Mouse (Mus musculus): ENCODE measurements around the gene Nxnl2. TPM values are rescaled to one million over a fixed set of nuclear protein-coding genes. Genes with fewer than 3 reads are reported as not detected.
A peak's percentile ranks its signal among the peaks of the same experiment; 100 is the strongest.
"Not testable (repeated sequence)": the region's sequence is repeated elsewhere in the genome, so short reads cannot be mapped to it uniquely, and the experiment has no call there.

Gene Nxnl2
- polyA plus RNA-seq, 1 experiment = not detected

DNA sequence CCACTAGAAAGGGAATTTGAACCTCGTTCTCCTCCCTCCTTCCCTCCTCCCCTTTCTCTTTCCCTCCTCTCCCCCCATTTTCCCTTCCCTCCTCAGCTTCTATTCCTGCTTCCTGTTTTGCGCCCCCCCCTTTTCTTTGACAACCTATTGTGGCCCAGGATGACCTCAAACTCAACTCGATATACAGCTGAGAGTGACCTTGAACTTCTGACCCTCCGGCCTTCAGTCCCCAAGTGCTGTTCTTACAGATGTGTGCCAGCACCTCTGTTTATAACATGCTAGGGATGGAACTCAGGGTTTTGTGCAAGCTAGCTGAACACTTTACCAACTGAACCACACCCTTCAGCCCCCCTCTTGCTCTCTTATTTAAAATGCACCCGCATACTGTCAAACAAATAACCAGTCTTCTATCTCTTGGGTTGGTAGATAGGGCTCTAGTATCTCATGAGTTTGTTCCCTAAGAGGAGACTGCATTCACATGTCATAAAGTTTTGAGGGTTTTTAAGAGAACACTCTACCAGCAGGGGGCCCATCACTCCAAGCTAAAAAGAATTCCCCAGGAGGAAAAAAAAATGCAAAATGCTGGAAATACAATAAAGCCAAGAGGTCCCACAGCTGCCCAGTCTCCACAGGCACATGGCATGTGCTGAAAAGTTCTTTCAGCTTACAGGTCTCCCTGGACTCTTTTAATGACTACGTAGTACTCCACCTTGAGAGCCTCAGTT, 20.8 kb downstream of the Nxnl2 start:
- no peaks in the 10 kb centered on the region for H3K79me2 ChIP-seq (ENCODE audit: control insufficient read depth, insufficient read depth)
- H3ac ChIP-seq (ENCODE audit: control insufficient read depth, insufficient read length) = no peak overlapping the region
- no peaks in the 10 kb centered on the region for H3K27me3 ChIP-seq (ENCODE audit: control insufficient read depth, insufficient read depth, insufficient read length)
- no peak overlapping the region for H3K4me2 ChIP-seq (ENCODE audit: low read depth)
- H3K4me3 ChIP-seq = no peak overlapping the region
- no peaks in the 10 kb centered on the region for H3K36me3 ChIP-seq (ENCODE audit: control insufficient read depth, insufficient read depth)
- TF ChIP-seq POLR2AphosphoS2 (IDR thresholded peaks at IDR 0.05; ENCODE audit: insufficient read length, low read depth) = no peak
- no peak for TF ChIP-seq REST (IDR thresholded peaks at IDR 0.05; ENCODE audit: insufficient read depth, insufficient read length)
- TF ChIP-seq USF1 (IDR thresholded peaks at IDR 0.05; ENCODE audit: low read depth) = no peak
- no peak for TF ChIP-seq CEBPB (IDR thresholded peaks at IDR 0.05; ENCODE audit: insufficient read depth, poor library complexity, severe bottlenecking)
- TF ChIP-seq MYOD1 (IDR thresholded peaks at IDR 0.05; ENCODE audit: control insufficient read depth in 1 of 3, insufficient read length in 2 of 3, low read depth in 2 of 3) = no peak
- TF ChIP-seq E2F4 (IDR thresholded peaks at IDR 0.05; ENCODE audit: insufficient read depth) = no peak
- no peak for TF ChIP-seq MAX (IDR thresholded peaks at IDR 0.05; ENCODE audit: low read depth)
- no peak for TF ChIP-seq MYOG (IDR thresholded peaks at IDR 0.05; ENCODE audit: control insufficient read depth in 1 of 3, insufficient read depth in 1 of 3, insufficient read length in 2 of 3, low read depth in 2 of 3)
- TF ChIP-seq POLR2A (IDR thresholded peaks at IDR 0.05; ENCODE audit: insufficient read length, low read depth) = no peak
- no peak for TF ChIP-seq SRF (IDR thresholded peaks at IDR 0.05; ENCODE audit: control insufficient read depth, insufficient read length, low read depth)
- TF ChIP-seq TCF3 (IDR thresholded peaks at IDR 0.05; ENCODE audit: insufficient read length, low read depth) = no peak
- no peak for TF ChIP-seq TCF12 (IDR thresholded peaks at IDR 0.05; ENCODE audit: insufficient read depth, poor library complexity, severe bottlenecking)

DNA sequence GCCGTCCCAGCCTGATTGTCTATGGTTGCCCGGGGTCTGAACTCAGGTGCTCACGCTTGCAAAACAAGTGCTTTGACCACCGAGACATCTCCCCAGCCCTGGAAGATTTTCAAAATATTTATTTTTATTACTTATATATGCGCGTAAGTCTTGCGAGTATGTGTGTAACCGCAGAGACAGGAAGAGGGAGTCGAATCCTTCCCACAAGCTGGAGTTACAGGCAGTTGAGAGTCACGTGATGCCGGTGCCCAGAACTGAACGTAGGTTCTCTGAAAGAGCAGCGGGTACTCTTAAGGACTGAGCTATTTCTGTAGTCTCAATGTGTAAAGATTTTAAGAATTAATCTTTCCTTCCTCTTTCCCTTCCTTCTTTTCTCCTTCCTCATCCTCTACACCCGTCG, 23.1 kb downstream of the Nxnl2 start:
- Histone ChIP-seq H3K4me3 (no peak overlapping the region), H3K27me3 (ENCODE audit: control insufficient read depth, insufficient read depth, insufficient read length) (no peaks in the 10 kb centered on the region), H3K79me2 (ENCODE audit: control insufficient read depth, insufficient read depth) (no peaks in the 10 kb centered on the region), H3ac (ENCODE audit: control insufficient read depth, insufficient read length) (no peak overlapping the region), H3K36me3 (ENCODE audit: control insufficient read depth, insufficient read depth) (no peaks in the 10 kb centered on the region), H3K4me2 (ENCODE audit: low read depth) (no peak overlapping the region)
- TF ChIP-seq MYOD1 (IDR thresholded peaks at IDR 0.05; ENCODE audit: control insufficient read depth in 1 of 3, insufficient read length in 2 of 3, low read depth in 2 of 3) (no peak), POLR2A (IDR thresholded peaks at IDR 0.05; ENCODE audit: insufficient read length, low read depth) (no peak), CEBPB (IDR thresholded peaks at IDR 0.05; ENCODE audit: insufficient read depth, poor library complexity, severe bottlenecking) (no peak), MAX (IDR thresholded peaks at IDR 0.05; ENCODE audit: low read depth) (no peak), SRF (IDR thresholded peaks at IDR 0.05; ENCODE audit: control insufficient read depth, insufficient read length, low read depth) (no peak), TCF3 (IDR thresholded peaks at IDR 0.05; ENCODE audit: insufficient read length, low read depth) (no peak), MYOG (IDR thresholded peaks at IDR 0.05; ENCODE audit: control insufficient read depth in 1 of 3, insufficient read depth in 1 of 3, insufficient read length in 2 of 3, low read depth in 2 of 3) (no peak), POLR2AphosphoS2 (IDR thresholded peaks at IDR 0.05; ENCODE audit: insufficient read length, low read depth) (no peak), TCF12 (IDR thresholded peaks at IDR 0.05; ENCODE audit: insufficient read depth, poor library complexity, severe bottlenecking) (no peak), E2F4 (IDR thresholded peaks at IDR 0.05; ENCODE audit: insufficient read depth) (no peak), USF1 (IDR thresholded peaks at IDR 0.05; ENCODE audit: low read depth) (no peak), REST (IDR thresholded peaks at IDR 0.05; ENCODE audit: insufficient read depth, insufficient read length) (no peak)

DNA sequence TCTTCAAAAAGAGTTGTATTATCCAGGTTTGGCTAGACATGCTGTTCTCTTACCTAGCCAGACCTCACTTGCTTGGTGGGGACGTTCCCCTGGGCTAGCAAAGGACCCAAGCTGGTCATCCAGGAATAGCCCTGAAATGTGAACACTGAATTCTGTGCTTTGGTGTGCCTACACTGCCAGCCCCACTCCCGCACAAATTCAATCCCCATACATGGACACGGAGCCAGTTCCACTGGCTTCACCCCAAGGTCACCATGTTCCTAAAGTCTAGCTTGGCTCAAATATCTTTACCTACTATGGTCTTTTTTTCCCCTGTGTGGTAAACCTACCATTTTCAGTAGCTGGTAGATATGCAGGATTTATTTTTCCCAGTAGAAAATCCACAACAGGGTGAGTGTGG, 26.9 kb downstream of the Nxnl2 start:
- Histone ChIP-seq H3K4me3 (no peak overlapping the region), H3K27me3 (ENCODE audit: control insufficient read depth, insufficient read depth, insufficient read length) (no peaks in the 10 kb centered on the region), H3K4me2 (ENCODE audit: low read depth) (peak overlapping the region; percentile 60), H3K79me2 (ENCODE audit: control insufficient read depth, insufficient read depth) (no peaks in the 10 kb centered on the region), H3ac (ENCODE audit: control insufficient read depth, insufficient read length) (no peak overlapping the region), H3K36me3 (ENCODE audit: control insufficient read depth, insufficient read depth) (no peaks in the 10 kb centered on the region)
- no peak for TF ChIP-seq TCF3 (IDR thresholded peaks at IDR 0.05; ENCODE audit: insufficient read length, low read depth)
- no peak for TF ChIP-seq MYOG (IDR thresholded peaks at IDR 0.05; ENCODE audit: control insufficient read depth in 1 of 3, insufficient read depth in 1 of 3, insufficient read length in 2 of 3, low read depth in 2 of 3)
- TF ChIP-seq TCF12 (IDR thresholded peaks at IDR 0.05; ENCODE audit: insufficient read depth, poor library complexity, severe bottlenecking) = no peak
- TF ChIP-seq SRF (IDR thresholded peaks at IDR 0.05; ENCODE audit: control insufficient read depth, insufficient read length, low read depth) = peak; percentile 27

DNA sequence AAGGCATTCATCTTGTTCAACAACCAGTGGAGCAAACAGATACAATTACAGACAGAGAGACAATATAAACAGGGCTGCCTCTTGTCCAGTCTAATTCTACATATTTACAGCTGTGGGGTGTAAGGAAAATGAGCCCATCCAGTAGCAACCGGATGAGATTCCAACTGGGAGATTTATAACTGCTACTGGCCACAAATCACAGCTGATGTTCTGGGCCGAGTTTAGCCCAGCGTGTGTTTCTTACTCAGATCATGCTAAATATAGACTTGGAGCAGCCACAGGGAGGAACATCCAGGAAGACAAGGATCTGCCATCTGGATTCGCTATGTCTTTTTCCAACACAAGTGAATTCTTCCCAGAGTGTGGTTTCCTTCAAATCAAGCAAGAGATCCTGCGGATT, 27.4 kb downstream of the Nxnl2 start:
- TF ChIP-seq MYOG (IDR thresholded peaks at IDR 0.05; ENCODE audit: control insufficient read depth in 1 of 3, insufficient read depth in 1 of 3, insufficient read length in 2 of 3, low read depth in 2 of 3) = peak in 2 of 3 experiments; percentile 30 to 73
- peak; percentile 39; the same call in 1 of the 2 replicates for TF ChIP-seq CEBPB (IDR thresholded peaks at IDR 0.05; ENCODE audit: insufficient read depth, poor library complexity, severe bottlenecking)
- no peak for TF ChIP-seq E2F4 (IDR thresholded peaks at IDR 0.05; ENCODE audit: insufficient read depth)
- TF ChIP-seq SRF (IDR thresholded peaks at IDR 0.05; ENCODE audit: control insufficient read depth, insufficient read length, low read depth) = peak; percentile 52
- TF ChIP-seq USF1 (IDR thresholded peaks at IDR 0.05; ENCODE audit: low read depth) = no peak
- no peak for TF ChIP-seq REST (IDR thresholded peaks at IDR 0.05; ENCODE audit: insufficient read depth, insufficient read length)
- no peak for TF ChIP-seq TCF3 (IDR thresholded peaks at IDR 0.05; ENCODE audit: insufficient read length, low read depth)
- TF ChIP-seq MAX (IDR thresholded peaks at IDR 0.05; ENCODE audit: low read depth) = no peak
- TF ChIP-seq TCF12 (IDR thresholded peaks at IDR 0.05; ENCODE audit: insufficient read depth, poor library complexity, severe bottlenecking) = peak; percentile 72
- TF ChIP-seq POLR2A (IDR thresholded peaks at IDR 0.05; ENCODE audit: insufficient read length, low read depth) = no peak
- TF ChIP-seq POLR2AphosphoS2 (IDR thresholded peaks at IDR 0.05; ENCODE audit: insufficient read length, low read depth) = no peak
- peak in 1 of 3 experiments; percentile 69 for TF ChIP-seq MYOD1 (IDR thresholded peaks at IDR 0.05; ENCODE audit: control insufficient read depth in 1 of 3, insufficient read length in 2 of 3, low read depth in 2 of 3)
- Histone ChIP-seq H3K36me3 (ENCODE audit: control insufficient read depth, insufficient read depth) (no peaks in the 10 kb centered on the region), H3K27me3 (ENCODE audit: control insufficient read depth, insufficient read depth, insufficient read length) (no peaks in the 10 kb centered on the region)

DNA sequence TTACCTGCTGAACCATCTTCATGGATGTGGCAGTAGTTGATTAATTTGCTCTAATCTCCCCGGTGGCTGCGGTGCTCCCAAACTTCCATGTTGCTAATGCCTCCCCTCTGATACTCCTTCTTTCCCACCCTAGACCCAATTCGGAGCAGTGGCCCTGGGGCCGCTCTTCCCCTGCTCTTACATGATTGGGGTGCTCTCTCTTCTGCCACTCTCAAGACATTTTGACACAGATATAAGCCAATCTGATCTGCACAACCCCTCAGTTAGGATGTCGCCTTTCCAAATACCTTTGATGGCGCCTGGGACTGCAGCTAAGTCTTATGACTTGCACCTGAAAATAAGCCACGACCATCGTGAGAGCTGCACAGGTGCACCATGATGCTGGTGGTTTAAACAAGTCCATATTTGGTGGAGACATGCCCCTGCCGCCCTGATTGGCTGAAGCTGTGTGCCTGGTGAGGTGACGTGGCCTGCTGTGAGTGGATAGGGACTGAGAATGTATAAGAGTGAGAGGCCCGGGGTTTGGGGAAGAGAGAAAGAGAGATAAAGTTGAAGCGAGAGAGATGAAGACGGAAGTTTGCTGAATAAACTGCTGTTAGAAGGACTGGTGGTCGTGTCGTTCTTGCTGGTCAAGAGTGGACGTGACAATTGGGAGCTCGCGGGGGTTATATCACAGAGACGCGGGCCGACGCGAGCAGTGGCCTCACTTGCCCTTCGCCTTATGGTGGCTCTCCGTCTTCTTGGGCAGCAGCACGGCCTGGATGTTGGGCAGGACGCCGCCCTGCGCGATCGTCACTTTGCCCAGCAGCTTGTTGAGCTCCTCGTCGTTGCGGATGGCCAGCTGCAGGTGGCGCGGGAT, 31.4 kb downstream of the Nxnl2 start:
- H3K27me3 ChIP-seq (ENCODE audit: control insufficient read depth, insufficient read depth, insufficient read length); H3K4me2 ChIP-seq (ENCODE audit: low read depth); H3K36me3 ChIP-seq (ENCODE audit: control insufficient read depth, insufficient read depth); H3K79me2 ChIP-seq (ENCODE audit: control insufficient read depth, insufficient read depth); H3K4me3 ChIP-seq; H3ac ChIP-seq (ENCODE audit: control insufficient read depth, insufficient read length): not testable (repeated sequence)

More for the DNA sequence above, 27.4 kb downstream of the Nxnl2 start:
- H3K4me2 ChIP-seq (ENCODE audit: low read depth) = peak overlapping the region; percentile 60
- no peak overlapping the region for H3K4me3 ChIP-seq
- H3ac ChIP-seq (ENCODE audit: control insufficient read depth, insufficient read length) = no peak overlapping the region
- H3K79me2 ChIP-seq (ENCODE audit: control insufficient read depth, insufficient read depth) = no peaks in the 10 kb centered on the region

All from myocyte (in vitro differentiated cells).